Mouse (Mus musculus) limb, embryonic 11.5 days (tissue): Measurements from ENCODE around the gene Cdkn2b. TPM values are rescaled to one million over a fixed set of nuclear protein-coding genes. Genes with fewer than 3 reads are reported as not detected.
A peak's percentile ranks its signal among the peaks of the same experiment; 100 is the strongest.

Experiments used
- ATAC-seq: fragments of 200-750 bp; cut with Nextera tagmentation; 2 replicates; pipeline ENCODE4 v1.8.0; 2017; ENCODE audit warnings: low read depth; ENCODE audit not compliant: insufficient number of reproducible peaks, low FRiP score, low TSS enrichment
- DNase-seq: peaks from one replicate; pipeline ENCODE4 v3.0.0-alpha.2; 2015; ENCODE audit warnings: low spot score
- H3K27ac ChIP-seq: fragments of 300-500 bp; sonication (generic); replicated peaks from 2 replicates; pipeline ENCODE4 v1.5.1; 2014; ENCODE audit warnings: low read depth, mild to moderate bottlenecking, low read length
- H3K27me3 ChIP-seq: fragments of 300-500 bp; sonication (generic); 2 replicates; pipeline ENCODE4 v1.6.1; 2014; ENCODE audit warnings: mild to moderate bottlenecking, low read length, mixed read lengths; ENCODE audit not compliant: control insufficient read depth, insufficient read depth
- H3K36me3 ChIP-seq: fragments of 300-500 bp; sonication (generic); 2 replicates; pipeline ENCODE4 v1.6.1; 2014; ENCODE audit warnings: mild to moderate bottlenecking, low read length, moderate library complexity, mixed read lengths; ENCODE audit not compliant: control insufficient read depth, insufficient read depth
- H3K4me1 ChIP-seq: fragments of 300-500 bp; sonication (generic); 2 replicates; pipeline ENCODE4 v1.6.1; 2014; ENCODE audit warnings: low read length, mixed read lengths; ENCODE audit not compliant: control insufficient read depth, insufficient read depth
- H3K4me2 ChIP-seq: fragments of 300-500 bp; sonication (generic); 2 replicates; pipeline ENCODE4 v1.6.1; 2014; ENCODE audit warnings: low read depth, mild to moderate bottlenecking, moderate library complexity; ENCODE audit not compliant: severe bottlenecking
- H3K4me3 ChIP-seq: fragments of 300-500 bp; sonication (generic); 2 replicates; pipeline ENCODE4 v1.5.1; 2014; ENCODE audit warnings: low read depth, low read length
- H3K9ac ChIP-seq: fragments of 300-500 bp; sonication (generic); 2 replicates; pipeline ENCODE4 v1.6.1; 2014; ENCODE audit warnings: mild to moderate bottlenecking, low read length
- H3K9me3 ChIP-seq: fragments of 300-500 bp; sonication (generic); 2 replicates; pipeline ENCODE4 v1.6.1; 2016; ENCODE audit warnings: low read length; ENCODE audit not compliant: control insufficient read depth
- WGBS: fragments of 180-500 bp; shearing (Covaris S2); extraction: QIAGEN DNeasy Blood & Tissue Kit; methylation state at CpG from one replicate; pipeline ENCODE4 v1.1.7; 2014; 5-methylcytosine and 5-hydroxymethylcytosine counted together
- polyA plus RNA-seq: library from polyadenylated mRNA; unstranded; fragments of >200 nt; fragmentation: Nextera tagmentation; extraction: Ambion mirVana; gene quantifications from 2 replicates; pipeline ENCODE4 v1.2.1, GENCODE M21; 2014

Gene Cdkn2b
- polyA plus RNA-seq, 1 experiment from 2014 or later, result 0.65 TPM

GRCm38 (mm10) chr4:89299721-89300120 is 11.1 kb downstream of the Cdkn2b start:
- Histone ChIP-seq H3K4me2 (no peak overlapping the region), H3K4me3 (no peak overlapping the region), H3K27me3 (peaks cover 84% of the 10 kb centered on the region), H3K9ac (no peak overlapping the region), H3K4me1 (no peaks in the 10 kb centered on the region), H3K27ac (no peak overlapping the region), H3K9me3 (no peaks in the 10 kb centered on the region), H3K36me3 (no peaks in the 10 kb centered on the region)
- 3% methylated on average over 2 of the region's 2 CpGs for WGBS
- DNase-seq (no peak), ATAC-seq (no peak)

GRCm38 (mm10) chr4:89295441-89296220 is 15.2 kb downstream of the Cdkn2b start:
- H3K4me2 ChIP-seq, result peak overlapping the region; percentile 98
- ATAC-seq (0 out of 2 replicates have a peak, but pooled peaks have one; percentile 22), DNase-seq (peak; percentile 68)
- H3K4me3 ChIP-seq, result peak overlapping the region; percentile 52
- peaks cover 6% of the 10 kb centered on the region; the same call in 1 of the 2 replicates for H3K4me1 ChIP-seq
- H3K27me3 ChIP-seq, result peaks cover 78% of the 10 kb centered on the region
- no peaks in the 10 kb centered on the region for H3K36me3 ChIP-seq
- H3K9ac ChIP-seq, result peak overlapping the region; percentile 17; the same call in 1 of the 2 replicates
- no peaks in the 10 kb centered on the region for H3K9me3 ChIP-seq
- 2% methylated on average over 31 of the region's 31 CpGs for WGBS
- H3K27ac ChIP-seq, result no peak overlapping the region

GRCm38 (mm10) chr4:89294486-89295440 is 16.1 kb downstream of the Cdkn2b start, which contains the start of gene Cdkn2a:
TSS of gene Cdkn2a (minus strand) at chr4:89294653.
- H3K4me1 ChIP-seq, result peaks cover 6% of the 10 kb centered on the region; the same call in 1 of the 2 replicates
- WGBS, result under 1% methylated on average over 103 of the region's 117 CpGs
- DNase-seq (peak; percentile 70), ATAC-seq (peak; percentile 77)
- H3K4me2 ChIP-seq, result peak within 1 kb of the TSS; percentile 98
- peaks cover 79% of the 10 kb centered on the region for H3K27me3 ChIP-seq
- H3K9ac ChIP-seq, result peak within 1 kb of the TSS; percentile 17; the same call in 1 of the 2 replicates
- H3K27ac ChIP-seq, result no peak within 1 kb of the TSS
- H3K9me3 ChIP-seq, result no peaks in the 10 kb centered on the region
- no peaks in the 10 kb centered on the region for H3K36me3 ChIP-seq
- H3K4me3 ChIP-seq, result peak within 1 kb of the TSS; percentile 52

DNA sequence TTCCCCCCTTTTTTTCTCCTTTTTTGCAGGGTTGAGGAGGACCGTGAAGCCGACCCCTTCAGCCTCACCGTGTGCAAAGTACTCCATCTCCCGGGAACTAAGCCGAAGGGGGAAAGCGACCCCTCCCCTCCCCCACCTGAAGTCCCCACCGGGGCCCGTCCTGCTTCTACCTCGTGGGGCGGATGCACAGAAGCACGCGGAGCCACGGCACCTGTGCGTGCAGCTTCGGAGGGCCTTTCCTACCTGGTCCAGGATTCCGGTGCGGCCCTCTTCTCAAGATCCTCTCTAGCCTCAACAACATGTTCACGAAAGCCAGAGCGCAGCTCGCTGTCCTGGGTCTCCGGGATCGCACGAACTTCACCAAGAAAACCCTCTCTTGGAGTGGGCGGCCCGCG is 16.8 kb downstream of the Cdkn2b start:
- ATAC-seq, result no peak
- Histone ChIP-seq H3K9me3 (no peaks in the 10 kb centered on the region), H3K36me3 (no peaks in the 10 kb centered on the region), H3K4me1 (peaks cover 6% of the 10 kb centered on the region; the same call in 1 of the 2 replicates), H3K27ac (no peak overlapping the region), H3K4me3 (peak overlapping the region; percentile 52), H3K9ac (no peak overlapping the region), H3K4me2 (peak overlapping the region; percentile 98), H3K27me3 (peaks cover 79% of the 10 kb centered on the region)
- 0% methylated on average over 26 of the region's 26 CpGs for WGBS
- DNase-seq, result no peak

GRCm38 (mm10) chr4:89293516-89293915 is 17.3 kb downstream of the Cdkn2b start:
- ATAC-seq (no peak), DNase-seq (no peak)
- Histone ChIP-seq H3K36me3 (no peaks in the 10 kb centered on the region), H3K9ac (no peak overlapping the region), H3K9me3 (no peaks in the 10 kb centered on the region), H3K4me3 (no peak overlapping the region), H3K4me1 (peaks cover 6% of the 10 kb centered on the region; the same call in 1 of the 2 replicates), H3K27me3 (peaks cover 83% of the 10 kb centered on the region), H3K27ac (no peak overlapping the region), H3K4me2 (no peak overlapping the region)
- WGBS, result 2% methylated on average over 7 of the region's 7 CpGs

DNA sequence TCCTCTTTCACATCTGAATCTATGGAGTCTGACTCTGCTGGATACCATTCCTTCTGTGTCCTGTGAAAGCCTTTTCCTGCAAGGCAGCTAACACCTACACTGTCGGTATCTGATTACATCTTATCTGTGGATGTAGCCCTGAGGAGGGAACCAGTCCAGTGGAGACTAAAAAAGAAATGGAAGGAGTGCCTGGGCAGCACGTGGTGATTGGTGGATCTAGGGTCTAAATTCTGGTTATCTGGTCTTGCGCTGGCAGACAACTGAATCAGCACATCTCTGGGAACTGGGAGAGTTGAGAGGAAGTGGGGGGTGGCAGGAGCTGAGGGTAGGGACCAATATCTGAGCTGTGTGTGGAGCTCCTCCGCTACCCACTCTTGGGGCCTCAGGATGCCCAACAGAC is 21.8 kb downstream of the Cdkn2b start:
- Histone ChIP-seq H3K27ac (no peak overlapping the region), H3K4me2 (no peak overlapping the region), H3K4me3 (no peak overlapping the region), H3K9ac (no peak overlapping the region), H3K9me3 (no peaks in the 10 kb centered on the region), H3K4me1 (no peaks in the 10 kb centered on the region), H3K36me3 (no peaks in the 10 kb centered on the region), H3K27me3 (peaks cover 58% of the 10 kb centered on the region)
- under 1% methylated on average over 4 of the region's 4 CpGs for WGBS
- peak; percentile 18 for DNase-seq
- ATAC-seq, result no peak

DNA sequence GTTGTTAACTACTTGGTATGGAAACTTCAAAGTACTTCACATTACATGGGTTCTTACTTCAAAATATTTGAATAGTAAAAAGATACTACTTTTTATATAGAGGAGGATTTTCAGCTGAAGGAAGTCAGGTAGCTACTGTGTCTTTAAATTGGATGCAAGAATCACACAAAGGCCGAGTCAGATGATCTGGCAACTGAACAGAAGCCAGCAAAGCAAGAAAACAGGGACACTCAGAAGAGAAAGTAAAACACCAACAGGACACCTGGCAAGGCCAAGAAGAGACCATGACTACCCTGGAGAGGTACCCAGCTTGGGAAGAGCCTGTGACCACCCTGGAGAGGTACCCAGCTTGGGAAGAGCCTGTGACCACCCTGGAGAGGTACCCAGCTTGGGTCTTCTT is 24.3 kb downstream of the Cdkn2b start:
- H3K9ac ChIP-seq, result no peak overlapping the region
- no peak overlapping the region for H3K4me3 ChIP-seq
- no peaks in the 10 kb centered on the region for H3K36me3 ChIP-seq
- WGBS, result 6% methylated on average over 1 of the region's 1 CpGs
- H3K27ac ChIP-seq, result no peak overlapping the region
- peaks cover 3% of the 10 kb centered on the region; the same call in 1 of the 2 replicates for H3K4me1 ChIP-seq
- ATAC-seq, result no peak
- no peak for DNase-seq
- H3K9me3 ChIP-seq, result no peaks in the 10 kb centered on the region
- peaks cover 63% of the 10 kb centered on the region for H3K27me3 ChIP-seq
- H3K4me2 ChIP-seq, result no peak overlapping the region

DNA sequence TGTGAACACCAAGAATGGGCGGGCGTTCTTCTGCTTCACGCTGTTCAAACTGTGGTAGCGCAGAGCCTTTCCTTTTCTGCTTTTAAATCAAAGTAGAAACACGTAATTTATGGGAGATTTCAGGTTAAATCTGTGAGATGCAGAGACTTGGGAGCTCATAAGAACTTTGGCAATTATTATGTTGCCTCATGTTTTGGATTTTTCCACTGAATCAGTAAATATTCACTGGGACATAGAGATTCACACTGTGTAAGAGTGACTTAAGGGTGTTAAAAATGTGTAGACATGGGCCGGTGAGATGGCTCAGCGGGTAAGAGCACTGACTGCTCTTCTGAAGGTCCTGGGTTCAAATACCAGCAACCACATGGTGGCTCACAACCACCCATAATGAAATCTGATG is 25.2 kb downstream of the Cdkn2b start:
- H3K27ac ChIP-seq, result no peak overlapping the region
- no peak overlapping the region for H3K9ac ChIP-seq
- ATAC-seq (no peak), DNase-seq (no peak)
- no peaks in the 10 kb centered on the region for H3K36me3 ChIP-seq
- no peak overlapping the region for H3K4me2 ChIP-seq
- peaks cover 55% of the 10 kb centered on the region for H3K27me3 ChIP-seq
- H3K9me3 ChIP-seq, result no peaks in the 10 kb centered on the region
- H3K4me1 ChIP-seq, result peaks cover 3% of the 10 kb centered on the region; the same call in 1 of the 2 replicates
- H3K4me3 ChIP-seq, result no peak overlapping the region
- WGBS, result 27% methylated on average over 7 of the region's 7 CpGs
